Mouse (Mus musculus): ENCODE data around the gene Ube2j2. TPM values are rescaled to one million over a fixed set of nuclear protein-coding genes. Genes with fewer than 3 reads are reported as not detected.
A peak's percentile ranks its signal among the peaks of the same experiment; 100 is the strongest.

The Ube2j2 gene
- polyA plus RNA-seq, 1 experiment from 2014 or later: 165 TPM

- H3K27ac ChIP-seq: no peak overlapping the region
- WGBS: 85% methylated on average over 9 of the region's 9 CpGs
- no peak overlapping the region for H3K4me2 ChIP-seq
- no peaks in the 10 kb centered on the region for H3K27me3 ChIP-seq
- peaks cover 61% of the 10 kb centered on the region for H3K36me3 ChIP-seq
- no peak overlapping the region for H3K4me3 ChIP-seq (replicated peaks)
- no peak overlapping the region for H3K9ac ChIP-seq (replicated peaks)
- H3K9me3 ChIP-seq: no peaks in the 10 kb centered on the region
- ATAC-seq (ENCODE audit: insufficient number of reproducible peaks, insufficient read depth, low FRiP score, low TSS enrichment, low read depth): no peak
- H3K4me1 ChIP-seq (replicated peaks): 0 out of 2 replicates have a peak, but pooled peaks cover 3% of the 10 kb centered on the region
Observed at GRCm38 (mm10) chr4:155906125-155906524, 37.5 kb upstream of the Ube2j2 start.

GRCm38 (mm10) chr4:155907003-155907402 lies 36.6 kb upstream of the Ube2j2 start:
- H3K9ac ChIP-seq (replicated peaks): no peak overlapping the region
- H3K9me3 ChIP-seq: no peaks in the 10 kb centered on the region
- H3K36me3 ChIP-seq: peaks cover 52% of the 10 kb centered on the region
- 84% methylated on average over 11 of the region's 11 CpGs for WGBS
- H3K4me2 ChIP-seq: no peak overlapping the region
- ATAC-seq (ENCODE audit: insufficient number of reproducible peaks, insufficient read depth, low FRiP score, low TSS enrichment, low read depth): no peak
- no peak overlapping the region for H3K27ac ChIP-seq
- H3K4me3 ChIP-seq (replicated peaks): no peak overlapping the region
- no peaks in the 10 kb centered on the region for H3K27me3 ChIP-seq
- 0 out of 2 replicates have a peak, but pooled peaks cover 3% of the 10 kb centered on the region for H3K4me1 ChIP-seq (replicated peaks)

- Histone ChIP-seq H3K27me3 (no peaks in the 10 kb centered on the region), H3K36me3 (peaks cover 39% of the 10 kb centered on the region), H3K27ac (no peak overlapping the region), H3K9ac (replicated peaks) (no peak overlapping the region), H3K4me3 (replicated peaks) (no peak overlapping the region), H3K4me2 (no peak overlapping the region), H3K9me3 (no peaks in the 10 kb centered on the region), H3K4me1 (replicated peaks) (0 out of 2 replicates have a peak, but pooled peaks cover 3% of the 10 kb centered on the region)
- WGBS: 79% methylated on average over 7 of the region's 7 CpGs
- ATAC-seq (ENCODE audit: insufficient number of reproducible peaks, insufficient read depth, low FRiP score, low TSS enrichment, low read depth): no peak
Observed at GRCm38 (mm10) chr4:155908281-155908680, 35.4 kb upstream of the Ube2j2 start.

- no peak overlapping the region for H3K27ac ChIP-seq
- 88% methylated on average over 4 of the region's 4 CpGs for WGBS
Observed at GRCm38 (mm10) chr4:155908751-155909150, 34.9 kb upstream of the Ube2j2 start.

GRCm38 (mm10) chr4:155932031-155932430 lies 11.6 kb upstream of the Ube2j2 start:
- Histone ChIP-seq H3K4me3 (replicated peaks) (no peak overlapping the region), H3K9me3 (no peaks in the 10 kb centered on the region), H3K4me2 (no peak overlapping the region), H3K27ac (no peak overlapping the region), H3K4me1 (replicated peaks) (no peaks in the 10 kb centered on the region), H3K36me3 (no peaks in the 10 kb centered on the region), H3K9ac (replicated peaks) (no peak overlapping the region), H3K27me3 (no peaks in the 10 kb centered on the region)
- 66% methylated on average over 1 of the region's 1 CpGs for WGBS
- ATAC-seq (ENCODE audit: insufficient number of reproducible peaks, insufficient read depth, low FRiP score, low TSS enrichment, low read depth): no peak

More at GRCm38 (mm10) chr4:155908751-155909150, 34.9 kb upstream of the Ube2j2 start:
- no peaks in the 10 kb centered on the region for H3K27me3 ChIP-seq
- 0 out of 2 replicates have a peak, but pooled peaks cover 3% of the 10 kb centered on the region for H3K4me1 ChIP-seq (replicated peaks)
- no peak overlapping the region for H3K9ac ChIP-seq (replicated peaks)
- peaks cover 35% of the 10 kb centered on the region for H3K36me3 ChIP-seq
- ATAC-seq (ENCODE audit: insufficient number of reproducible peaks, insufficient read depth, low FRiP score, low TSS enrichment, low read depth): no peak
- no peak overlapping the region for H3K4me2 ChIP-seq
- no peak overlapping the region for H3K4me3 ChIP-seq (replicated peaks)
- no peaks in the 10 kb centered on the region for H3K9me3 ChIP-seq

- Histone ChIP-seq H3K9ac (replicated peaks) (peak overlapping the region; percentile 96), H3K27me3 (no peaks in the 10 kb centered on the region), H3K9me3 (no peaks in the 10 kb centered on the region), H3K4me2 (peak overlapping the region; percentile 96), H3K27ac (peak overlapping the region; percentile 91), H3K36me3 (peaks cover 18% of the 10 kb centered on the region), H3K4me1 (replicated peaks) (peaks cover 18% of the 10 kb centered on the region), H3K4me3 (replicated peaks) (peak overlapping the region; percentile 99)
- WGBS: 2% methylated on average over 17 of the region's 17 CpGs
- ATAC-seq (ENCODE audit: insufficient number of reproducible peaks, insufficient read depth, low FRiP score, low TSS enrichment, low read depth): peak; percentile 63
Observed at GRCm38 (mm10) chr4:155943049-155943452, 580 bp upstream of the Ube2j2 start.

GRCm38 (mm10) chr4:155944271-155944670 lies 640 bp downstream of the Ube2j2 start:
- H3K9me3 ChIP-seq: no peaks in the 10 kb centered on the region
- H3K4me3 ChIP-seq (replicated peaks): peak overlapping the region; percentile 99
- peaks cover 18% of the 10 kb centered on the region for H3K4me1 ChIP-seq (replicated peaks)
- H3K27me3 ChIP-seq: no peaks in the 10 kb centered on the region
- WGBS: under 1% methylated on average over 17 of the region's 17 CpGs
- H3K4me2 ChIP-seq: peak overlapping the region; percentile 96
- H3K27ac ChIP-seq: no peak overlapping the region
- peaks cover 31% of the 10 kb centered on the region for H3K36me3 ChIP-seq
- H3K9ac ChIP-seq (replicated peaks): peak overlapping the region; percentile 96
- no peak for ATAC-seq (ENCODE audit: insufficient number of reproducible peaks, insufficient read depth, low FRiP score, low TSS enrichment, low read depth)

GRCm38 (mm10) chr4:155947094-155947493 lies 3.5 kb downstream of the Ube2j2 start:
- Histone ChIP-seq H3K36me3 (peaks cover 59% of the 10 kb centered on the region), H3K4me1 (replicated peaks) (peaks cover 18% of the 10 kb centered on the region), H3K4me2 (no peak overlapping the region), H3K27ac (no peak overlapping the region), H3K4me3 (replicated peaks) (no peak overlapping the region), H3K9me3 (no peaks in the 10 kb centered on the region), H3K27me3 (no peaks in the 10 kb centered on the region), H3K9ac (replicated peaks) (no peak overlapping the region)
- no peak for ATAC-seq (ENCODE audit: insufficient number of reproducible peaks, insufficient read depth, low FRiP score, low TSS enrichment, low read depth)

- H3K9me3 ChIP-seq: no peaks in the 10 kb centered on the region
- no peak overlapping the region for H3K4me2 ChIP-seq
- ATAC-seq (ENCODE audit: insufficient number of reproducible peaks, insufficient read depth, low FRiP score, low TSS enrichment, low read depth): no peak
- no peaks in the 10 kb centered on the region for H3K4me1 ChIP-seq (replicated peaks)
- no peak overlapping the region for H3K4me3 ChIP-seq (replicated peaks)
- no peaks in the 10 kb centered on the region for H3K27me3 ChIP-seq
- WGBS: 97% methylated on average over 6 of the region's 6 CpGs
- no peak overlapping the region for H3K9ac ChIP-seq (replicated peaks)
- H3K27ac ChIP-seq: no peak overlapping the region
- H3K36me3 ChIP-seq: peaks cover 84% of the 10 kb centered on the region
Observed at GRCm38 (mm10) chr4:155955491-155955890, 11.9 kb downstream of the Ube2j2 start.

- ATAC-seq (ENCODE audit: insufficient number of reproducible peaks, insufficient read depth, low FRiP score, low TSS enrichment, low read depth): 0 out of 2 replicates have a peak, but pooled peaks have one; percentile 34
- 11% methylated on average over 5 of the region's 5 CpGs for WGBS
Observed at GRCm38 (mm10) chr4:155959275-155959674, 15.6 kb downstream of the Ube2j2 start.

GRCm38 (mm10) chr4:155962167-155962971 lies 18.7 kb downstream of the Ube2j2 start, which contains the start of gene C1qtnf12:
Gene C1qtnf12 (plus strand): TSS chr4:155962318.
- H3K4me3 ChIP-seq (replicated peaks): peak within 1 kb of the TSS; percentile 49
- H3K36me3 ChIP-seq: peaks cover 50% of the 10 kb centered on the region
- peak; percentile 81 for ATAC-seq (ENCODE audit: insufficient number of reproducible peaks, insufficient read depth, low FRiP score, low TSS enrichment, low read depth)
- H3K27ac ChIP-seq: peak within 1 kb of the TSS; percentile 60
- no peaks in the 10 kb centered on the region for H3K9me3 ChIP-seq
- peak within 1 kb of the TSS; percentile 67 for H3K9ac ChIP-seq (replicated peaks)
- no peaks in the 10 kb centered on the region for H3K27me3 ChIP-seq
- 1% methylated on average over 42 of the region's 42 CpGs for WGBS
- peak within 1 kb of the TSS; percentile 87 for H3K4me2 ChIP-seq
- H3K4me1 ChIP-seq (replicated peaks): peaks cover 22% of the 10 kb centered on the region

More at GRCm38 (mm10) chr4:155959275-155959674, 15.6 kb downstream of the Ube2j2 start:
- no peaks in the 10 kb centered on the region for H3K9me3 ChIP-seq
- peaks cover 53% of the 10 kb centered on the region for H3K36me3 ChIP-seq
- no peak overlapping the region for H3K4me2 ChIP-seq
- H3K9ac ChIP-seq (replicated peaks): no peak overlapping the region
- no peaks in the 10 kb centered on the region for H3K27me3 ChIP-seq
- peaks cover 22% of the 10 kb centered on the region for H3K4me1 ChIP-seq (replicated peaks)
- H3K27ac ChIP-seq: no peak overlapping the region
- no peak overlapping the region for H3K4me3 ChIP-seq (replicated peaks)

Measured in limb, embryonic 12.5 days (tissue).